Mouse (Mus musculus) lung, postnatal 0 days (tissue): Measurements from ENCODE around the gene Slc6a13. TPM values are rescaled to one million over a fixed set of nuclear protein-coding genes. Genes with fewer than 3 reads are reported as not detected.
"Not testable (repeated sequence)": the region's sequence is repeated elsewhere in the genome, so short reads cannot be mapped to it uniquely, and the experiment has no call there.

Experiments used
- ATAC-seq: fragments of 200-750 bp; cut with Nextera tagmentation; 2 replicates; pipeline ENCODE4 v1.8.0; 2017; ENCODE audit warnings: moderate library complexity
- DNase-seq: peaks from one replicate; pipeline ENCODE4 v3.0.0-alpha.2; 2016; ENCODE audit warnings: low spot score
- H3K27ac ChIP-seq: fragments of 300-500 bp; sonication (generic); 2 replicates; pipeline ENCODE4 v1.5.1; 2014; ENCODE audit warnings: antibody characterized with exemption, mild to moderate bottlenecking, low read length, mixed read lengths
- H3K27me3 ChIP-seq: fragments of 300-500 bp; sonication (generic); replicated peaks from 2 replicates; pipeline ENCODE4 v1.6.1; 2014; ENCODE audit warnings: low read length, mixed read lengths; ENCODE audit not compliant: insufficient read depth
- H3K36me3 ChIP-seq: fragments of 300-500 bp; sonication (generic); 2 replicates; pipeline ENCODE4 v1.6.1; 2014; ENCODE audit warnings: low read length, mixed read lengths; ENCODE audit not compliant: insufficient read depth
- H3K4me1 ChIP-seq: fragments of 300-500 bp; sonication (generic); 2 replicates; pipeline ENCODE4 v1.6.1; 2014; ENCODE audit warnings: antibody characterized with exemption, low read depth, low read length, mixed read lengths; ENCODE audit not compliant: insufficient read depth
- H3K4me2 ChIP-seq: fragments of 300-500 bp; sonication (generic); replicated peaks from 2 replicates; pipeline ENCODE4 v1.6.1; 2014; ENCODE audit warnings: low read depth, mild to moderate bottlenecking, low read length, moderate library complexity, mixed read lengths
- H3K4me3 ChIP-seq: fragments of 300-500 bp; sonication (generic); 2 replicates; pipeline ENCODE4 v1.5.1; 2014; ENCODE audit warnings: low read depth, low read length
- H3K9ac ChIP-seq: fragments of 300-500 bp; sonication (generic); replicated peaks from 2 replicates; pipeline ENCODE4 v1.6.1; 2014; ENCODE audit warnings: low read depth, mild to moderate bottlenecking
- H3K9me3 ChIP-seq: fragments of 300-500 bp; sonication (generic); 2 replicates; pipeline ENCODE4 v1.6.1; 2016; ENCODE audit warnings: low read length, mixed read lengths
- CTCF ChIP-seq: IDR thresholded peaks from 2 replicates; pipeline ENCODE4 v1.5.1; 2016; ENCODE audit warnings: antibody characterized with exemption, mild to moderate bottlenecking
- EP300 ChIP-seq: IDR thresholded peaks from 2 replicates; pipeline ENCODE4 v1.6.1; 2016; ENCODE audit warnings: antibody characterized with exemption, mild to moderate bottlenecking, control low read depth
- WGBS: fragments of 180-500 bp; shearing (Covaris S2); extraction: QIAGEN DNeasy Blood & Tissue Kit; methylation state at CpG from one replicate; pipeline ENCODE4 v1.1.7; 2014; 5-methylcytosine and 5-hydroxymethylcytosine counted together
- polyA plus RNA-seq: library from polyadenylated mRNA; unstranded; fragments of >200 nt; fragmentation: Nextera tagmentation; extraction: Ambion mirVana; gene quantifications from 2 replicates; pipeline ENCODE4 v1.2.1, GENCODE M21; 2015

Gene Slc6a13
- polyA plus RNA-seq, 1 experiment from 2014 or later: 0.26 TPM

DNA sequence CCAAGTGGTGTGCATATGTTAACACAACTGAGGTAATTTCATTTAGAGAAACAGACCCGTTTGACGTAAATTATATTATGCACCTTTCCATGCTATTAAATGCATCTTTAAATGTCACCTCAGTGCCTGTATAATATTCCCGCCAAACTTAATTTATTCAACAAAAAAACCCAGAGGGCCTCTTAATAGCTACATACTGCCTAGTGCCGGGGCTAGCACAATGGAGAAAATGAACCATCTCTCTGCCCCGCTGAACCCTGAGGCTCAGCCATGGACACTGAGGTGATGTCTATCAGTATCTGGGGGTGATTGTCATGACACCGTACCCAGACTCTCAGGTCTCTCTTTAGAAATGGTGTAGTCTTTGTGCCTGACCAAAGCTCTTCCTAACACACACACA, 57.2 kb downstream of the Slc6a13 start:
- WGBS: 86% methylated on average over 6 of the region's 6 CpGs
- Histone ChIP-seq H3K4me3 (no peak overlapping the region), H3K9me3 (no peaks in the 10 kb centered on the region), H3K4me1 (no peaks in the 10 kb centered on the region), H3K9ac (no peak overlapping the region), H3K27me3 (no peaks in the 10 kb centered on the region), H3K4me2 (no peak overlapping the region), H3K36me3 (no peaks in the 10 kb centered on the region), H3K27ac (no peak overlapping the region)
- TF ChIP-seq EP300: no peak
- TF ChIP-seq CTCF: no peak
- no peak for DNase-seq
- ATAC-seq: no peak

DNA sequence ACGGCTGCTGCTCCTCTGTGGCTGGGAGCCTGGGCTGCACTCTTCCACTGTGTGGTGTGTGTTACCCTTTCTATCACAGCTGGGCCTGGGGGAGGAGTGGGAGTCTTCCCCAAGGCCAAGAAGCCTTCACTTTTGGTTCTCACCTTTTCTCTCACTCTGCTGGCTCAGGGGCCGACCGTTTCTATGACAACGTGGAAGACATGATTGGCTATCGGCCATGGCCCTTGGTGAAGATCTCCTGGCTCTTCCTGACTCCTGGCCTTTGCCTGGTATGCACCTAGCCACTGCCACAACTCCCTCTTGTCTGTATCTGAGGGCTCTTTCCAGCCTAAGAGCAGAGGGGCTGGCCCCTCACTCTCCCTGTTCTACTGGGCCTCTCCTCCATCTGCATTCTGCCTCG, 63.0 kb downstream of the Slc6a13 start:
- TF ChIP-seq EP300 (no peak), CTCF (no peak)
- ATAC-seq: no peak
- H3K4me2 ChIP-seq: no peak overlapping the region
- H3K36me3 ChIP-seq: no peaks in the 10 kb centered on the region
- 62% methylated on average over 6 of the region's 6 CpGs for WGBS
- H3K27me3 ChIP-seq: no peaks in the 10 kb centered on the region
- H3K27ac ChIP-seq: no peak overlapping the region
- H3K9me3 ChIP-seq: no peaks in the 10 kb centered on the region
- no peak overlapping the region for H3K4me3 ChIP-seq
- no peak for DNase-seq
- no peaks in the 10 kb centered on the region for H3K4me1 ChIP-seq
- H3K9ac ChIP-seq: no peak overlapping the region

DNA sequence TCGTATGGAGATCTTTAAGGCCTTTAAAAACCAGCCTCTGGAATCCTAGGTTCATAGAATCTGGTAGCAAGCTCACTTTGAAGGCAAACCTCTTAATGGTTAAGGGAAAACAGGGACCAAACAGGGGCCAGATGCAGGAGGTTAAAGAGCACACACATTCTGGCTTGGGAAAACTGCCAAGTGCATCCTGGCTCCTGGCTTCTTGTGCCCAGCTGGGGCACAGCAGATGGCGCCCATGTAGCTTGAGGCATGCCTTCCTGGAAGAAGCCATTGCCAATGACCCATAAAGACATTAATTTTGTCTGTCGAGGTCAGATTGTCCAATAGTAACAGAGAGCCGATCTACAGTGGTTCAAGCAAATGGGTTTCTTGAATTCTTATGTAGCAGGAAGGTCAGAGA, 63.9 kb downstream of the Slc6a13 start:
- H3K27me3 ChIP-seq: no peaks in the 10 kb centered on the region
- no peak overlapping the region for H3K4me3 ChIP-seq
- no peak for ATAC-seq
- no peaks in the 10 kb centered on the region for H3K9me3 ChIP-seq
- H3K4me2 ChIP-seq: no peak overlapping the region
- H3K27ac ChIP-seq: no peak overlapping the region
- no peak for TF ChIP-seq EP300
- TF ChIP-seq CTCF: no peak
- DNase-seq: no peak
- H3K36me3 ChIP-seq: no peaks in the 10 kb centered on the region
- no peaks in the 10 kb centered on the region for H3K4me1 ChIP-seq
- WGBS: 72% methylated on average over 4 of the region's 4 CpGs
- H3K9ac ChIP-seq: no peak overlapping the region

DNA sequence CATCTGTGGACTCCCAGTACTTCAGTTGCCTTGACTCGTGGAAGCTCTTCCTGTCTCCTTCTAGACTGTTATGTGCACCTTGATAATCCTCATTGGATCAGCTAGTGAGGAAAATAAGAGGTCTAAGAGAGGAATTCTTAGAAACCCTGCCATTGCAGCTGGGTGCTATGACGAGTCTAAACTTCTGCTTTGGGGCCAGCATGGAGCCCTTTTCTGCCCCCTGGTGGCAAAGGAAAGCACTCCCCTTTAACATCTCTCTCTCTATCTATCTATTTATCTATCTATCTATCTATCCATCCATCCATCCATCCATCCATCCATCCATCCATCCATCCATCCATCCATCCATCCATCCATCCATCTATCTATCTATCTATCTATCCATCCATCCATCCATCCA, 66.5 kb downstream of the Slc6a13 start:
- H3K27ac ChIP-seq, ATAC-seq, H3K4me2 ChIP-seq, H3K36me3 ChIP-seq, H3K9me3 ChIP-seq, H3K27me3 ChIP-seq, H3K9ac ChIP-seq, H3K4me3 ChIP-seq, H3K4me1 ChIP-seq: not testable (repeated sequence)
- peak; percentile 61 for DNase-seq
- 15% methylated on average over 2 of the region's 2 CpGs for WGBS
- TF ChIP-seq CTCF: peak; percentile 72

DNA sequence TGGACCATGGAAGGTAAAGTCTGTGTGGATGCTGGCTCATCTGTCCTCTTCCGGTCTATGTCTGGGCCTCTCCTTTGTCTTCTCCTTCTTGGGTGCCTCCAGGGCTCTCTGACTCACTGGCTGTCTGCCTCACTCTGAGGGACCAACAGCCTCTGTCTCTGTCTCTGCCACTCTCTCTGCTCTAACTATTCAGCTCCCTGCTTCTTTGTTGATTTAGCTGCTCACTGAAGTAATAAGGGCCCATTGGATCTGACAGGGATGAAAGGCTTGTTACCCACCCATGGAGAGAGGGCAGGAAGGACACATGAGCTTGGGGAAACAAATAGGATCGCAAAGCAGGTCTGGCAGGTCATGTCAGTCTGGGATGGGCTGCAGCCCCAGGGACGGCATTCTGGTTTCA, 67.1 kb downstream of the Slc6a13 start:
- Histone ChIP-seq H3K36me3 (no peaks in the 10 kb centered on the region), H3K9ac (no peak overlapping the region), H3K4me2 (no peak overlapping the region), H3K4me3 (no peak overlapping the region), H3K27me3 (no peaks in the 10 kb centered on the region), H3K27ac (no peak overlapping the region), H3K4me1 (no peaks in the 10 kb centered on the region), H3K9me3 (no peaks in the 10 kb centered on the region)
- no peak for TF ChIP-seq CTCF
- TF ChIP-seq EP300: no peak
- no peak for DNase-seq
- 50% methylated on average over 3 of the region's 3 CpGs for WGBS
- no peak for ATAC-seq

DNA sequence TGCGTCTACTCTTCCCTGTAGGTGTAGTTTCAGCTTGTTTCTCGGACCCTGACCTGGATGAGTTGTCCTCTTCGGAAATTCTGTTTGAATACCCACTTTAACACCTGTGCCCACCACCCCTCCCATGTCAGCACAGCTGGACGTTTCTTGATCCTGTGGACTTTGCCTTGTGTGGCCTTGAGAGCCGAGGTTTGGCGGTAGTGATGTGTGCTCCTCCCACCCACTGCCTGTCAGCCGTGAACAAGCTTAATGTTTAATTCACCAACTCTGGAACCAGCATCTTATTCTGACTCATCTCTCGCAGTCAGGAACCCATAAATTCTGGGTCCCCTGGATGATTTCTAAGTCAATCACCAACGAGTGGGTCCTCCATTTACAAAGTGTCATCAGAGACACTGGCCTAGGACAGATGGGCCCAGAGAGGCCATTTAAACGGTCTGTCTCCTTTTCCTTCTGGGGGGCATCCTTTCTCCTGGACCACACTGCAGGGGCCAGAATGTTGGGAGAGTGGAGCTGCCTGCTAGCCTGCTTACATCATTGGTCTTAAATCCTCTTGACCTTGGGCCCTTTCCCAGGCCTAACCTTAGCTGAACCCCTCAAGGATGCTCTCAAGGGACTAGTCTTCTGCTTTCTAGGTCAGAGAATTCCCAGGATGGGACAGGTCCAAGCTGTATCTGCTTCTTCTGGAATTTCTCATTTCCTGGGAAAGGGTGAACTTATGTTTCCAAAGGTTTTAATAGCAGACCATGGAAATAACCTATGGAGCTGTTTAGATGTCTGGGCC, 71.4 kb downstream of the Slc6a13 start:
- Histone ChIP-seq H3K4me3 (no peak overlapping the region), H3K27ac (no peak overlapping the region), H3K4me2 (no peak overlapping the region), H3K36me3 (no peaks in the 10 kb centered on the region), H3K4me1 (no peaks in the 10 kb centered on the region), H3K9me3 (no peaks in the 10 kb centered on the region), H3K9ac (no peak overlapping the region), H3K27me3 (no peaks in the 10 kb centered on the region)
- WGBS: 46% methylated on average over 10 of the region's 10 CpGs
- no peak for DNase-seq
- no peak for ATAC-seq
- TF ChIP-seq CTCF (no peak), EP300 (no peak)

DNA sequence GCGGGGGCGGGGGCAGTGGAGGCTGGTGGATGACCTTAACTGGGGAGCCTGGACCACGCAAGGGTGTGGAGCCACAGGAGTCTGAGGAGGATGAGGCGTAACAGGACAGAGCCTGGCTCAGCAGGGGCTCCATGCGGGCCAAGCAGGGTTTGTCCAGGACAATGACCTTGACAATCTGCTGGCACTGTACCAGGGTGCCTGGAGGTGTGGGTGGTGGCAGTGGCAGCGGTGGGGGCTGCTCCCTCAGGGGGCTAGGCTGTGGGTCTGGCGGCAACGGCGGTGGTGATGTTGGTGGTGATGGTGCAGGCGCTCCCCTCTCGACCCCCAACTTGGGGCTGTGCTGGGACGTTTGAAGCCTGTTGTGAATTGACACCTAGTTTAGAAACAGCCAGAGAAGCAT, 76.1 kb downstream of the Slc6a13 start:
- no peak overlapping the region for H3K4me2 ChIP-seq
- no peak for TF ChIP-seq CTCF
- no peak for TF ChIP-seq EP300
- H3K27me3 ChIP-seq: no peaks in the 10 kb centered on the region
- no peak overlapping the region for H3K4me3 ChIP-seq
- 61% methylated on average over 11 of the region's 12 CpGs for WGBS
- H3K27ac ChIP-seq: no peak overlapping the region
- H3K36me3 ChIP-seq: no peaks in the 10 kb centered on the region
- DNase-seq: no peak
- no peak overlapping the region for H3K9ac ChIP-seq
- ATAC-seq: no peak
- H3K9me3 ChIP-seq: no peaks in the 10 kb centered on the region
- H3K4me1 ChIP-seq: no peaks in the 10 kb centered on the region
